Mouse (Mus musculus): ENCODE results near the gene Sh2d3c. TPM values are rescaled to one million over a fixed set of nuclear protein-coding genes. Genes with fewer than 3 reads are reported as not detected.

Sh2d3c gene
- polyA plus RNA-seq, 1 experiment from 2014 or later: 45.9 TPM

DNA sequence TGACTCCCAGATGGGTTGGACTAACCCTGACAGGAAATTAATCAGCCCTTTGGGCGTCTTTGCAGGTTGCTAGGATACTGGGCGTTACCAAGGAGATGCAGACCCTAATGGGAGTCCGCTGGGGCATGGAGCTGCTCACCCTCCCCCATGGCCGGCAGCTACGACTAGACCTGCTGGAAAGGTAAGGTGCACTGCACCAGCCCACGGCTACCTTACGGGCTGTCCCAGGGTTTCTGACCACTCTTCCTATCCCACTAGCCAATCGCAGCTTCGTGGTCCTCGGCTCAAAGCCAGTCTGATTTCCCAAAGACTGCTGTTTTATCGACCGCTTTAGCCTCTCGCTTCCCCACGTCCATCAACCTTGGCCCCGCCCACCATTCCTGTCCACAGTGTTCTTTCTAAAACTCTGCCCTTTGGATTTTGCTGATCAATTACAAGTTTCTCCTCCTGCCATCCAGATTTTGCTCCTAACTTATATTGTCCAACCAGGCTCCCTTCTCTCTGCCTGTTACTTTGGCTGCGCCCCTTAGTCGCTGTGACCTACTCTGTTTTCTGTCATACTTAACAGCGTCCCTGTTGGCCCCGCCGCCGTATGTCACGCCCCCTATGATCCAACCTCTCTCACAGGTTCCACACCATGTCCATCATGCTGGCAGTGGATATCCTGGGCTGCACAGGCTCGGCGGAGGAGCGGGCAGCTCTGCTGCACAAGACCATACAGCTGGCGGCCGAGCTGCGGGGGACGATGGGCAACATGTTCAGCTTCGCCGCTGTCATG lies 30.2 kb downstream of the Sh2d3c start:
- Histone ChIP-seq H3K4me2 (ENCODE audit: low read length) (peak overlapping the region; percentile 52), H3K9ac (replicated peaks; ENCODE audit: low read length) (peak overlapping the region; percentile 43), H3K4me1 (ENCODE audit: control insufficient read depth, insufficient read depth, low read length) (peaks cover 20% of the 10 kb centered on the region), H3K9me3 (ENCODE audit: control insufficient read depth, low read length) (no peaks in the 10 kb centered on the region), H3K4me3 (replicated peaks; ENCODE audit: low read depth, low read length) (peak overlapping the region; percentile 25), H3K27ac (replicated peaks; ENCODE audit: low read depth, low read length) (peak overlapping the region; percentile 78), H3K36me3 (ENCODE audit: control insufficient read depth, insufficient read depth, low read length) (peaks cover 75% of the 10 kb centered on the region), H3K27me3 (ENCODE audit: control insufficient read depth, insufficient read depth, low read length) (no peaks in the 10 kb centered on the region)
- 2% methylated on average over 31 of the region's 31 CpGs for WGBS
- ATAC-seq (ENCODE audit: low FRiP score, low TSS enrichment): peak; percentile 77
- DNase-seq: peak; percentile 78

DNA sequence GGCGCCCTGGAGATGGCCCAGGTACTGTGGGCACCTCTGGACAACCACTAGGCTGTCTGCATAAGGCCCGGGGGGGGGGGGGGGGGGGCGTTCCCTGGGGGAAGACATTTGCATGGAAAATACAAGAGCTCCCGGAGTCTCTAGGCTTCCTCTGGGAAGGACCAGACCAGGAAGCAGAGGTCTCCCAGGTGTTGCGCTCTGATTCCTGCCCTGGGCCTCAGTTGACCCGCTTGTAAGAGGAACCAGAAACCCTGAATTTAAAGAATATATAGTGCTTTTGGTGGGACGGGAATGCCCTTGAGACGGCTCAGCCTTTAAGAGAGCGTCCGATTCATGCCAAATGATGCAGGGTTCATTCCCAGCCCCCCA lies 30.8 kb downstream of the Sh2d3c start:
- peaks cover 69% of the 10 kb centered on the region for H3K36me3 ChIP-seq (ENCODE audit: control insufficient read depth, insufficient read depth, low read length)
- H3K9me3 ChIP-seq (ENCODE audit: control insufficient read depth, low read length): no peaks in the 10 kb centered on the region
- peaks cover 20% of the 10 kb centered on the region for H3K4me1 ChIP-seq (ENCODE audit: control insufficient read depth, insufficient read depth, low read length)
- DNase-seq: no peak
- peak overlapping the region; percentile 78 for H3K27ac ChIP-seq (replicated peaks; ENCODE audit: low read depth, low read length)
- no peaks in the 10 kb centered on the region for H3K27me3 ChIP-seq (ENCODE audit: control insufficient read depth, insufficient read depth, low read length)
- no peak for ATAC-seq (ENCODE audit: low FRiP score, low TSS enrichment)
- peak overlapping the region; percentile 25 for H3K4me3 ChIP-seq (replicated peaks; ENCODE audit: low read depth, low read length)
- H3K4me2 ChIP-seq (ENCODE audit: low read length): peak overlapping the region; percentile 52
- WGBS: 15% methylated on average over 10 of the region's 10 CpGs
- H3K9ac ChIP-seq (replicated peaks; ENCODE audit: low read length): peak overlapping the region; percentile 43

DNA sequence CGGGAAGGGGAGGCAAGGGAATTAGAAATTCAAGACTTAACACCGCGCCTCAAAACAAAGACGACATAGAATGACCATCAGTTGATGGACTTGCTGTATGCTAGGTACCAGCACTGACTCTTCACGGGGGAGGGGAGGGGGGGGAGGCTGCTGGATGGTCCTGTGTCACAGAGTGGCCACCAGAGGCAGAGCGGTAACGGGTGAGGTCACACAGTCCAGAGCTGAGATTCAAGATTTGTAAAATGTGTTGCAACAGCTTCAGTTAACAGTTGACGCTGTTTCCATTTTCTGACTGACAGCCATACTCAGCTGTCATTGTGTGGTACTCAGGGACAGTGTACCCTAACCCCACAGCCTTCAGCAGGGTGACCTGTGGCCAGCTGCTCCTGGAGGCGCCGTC lies 31.3 kb downstream of the Sh2d3c start:
- Histone ChIP-seq H3K9ac (replicated peaks; ENCODE audit: low read length) (0 out of 2 replicates have a peak overlapping the region, but pooled peaks have one; percentile 43), H3K27ac (replicated peaks; ENCODE audit: low read depth, low read length) (no peak overlapping the region), H3K4me1 (ENCODE audit: control insufficient read depth, insufficient read depth, low read length) (peaks cover 20% of the 10 kb centered on the region), H3K4me2 (ENCODE audit: low read length) (peak overlapping the region; percentile 52), H3K36me3 (ENCODE audit: control insufficient read depth, insufficient read depth, low read length) (peaks cover 63% of the 10 kb centered on the region), H3K9me3 (ENCODE audit: control insufficient read depth, low read length) (no peaks in the 10 kb centered on the region), H3K4me3 (replicated peaks; ENCODE audit: low read depth, low read length) (no peak overlapping the region; the same call in 1 of the 2 replicates), H3K27me3 (ENCODE audit: control insufficient read depth, insufficient read depth, low read length) (no peaks in the 10 kb centered on the region)
- ATAC-seq (ENCODE audit: low FRiP score, low TSS enrichment) (no peak), DNase-seq (peak; percentile 35)
- 63% methylated on average over 10 of the region's 10 CpGs for WGBS

DNA sequence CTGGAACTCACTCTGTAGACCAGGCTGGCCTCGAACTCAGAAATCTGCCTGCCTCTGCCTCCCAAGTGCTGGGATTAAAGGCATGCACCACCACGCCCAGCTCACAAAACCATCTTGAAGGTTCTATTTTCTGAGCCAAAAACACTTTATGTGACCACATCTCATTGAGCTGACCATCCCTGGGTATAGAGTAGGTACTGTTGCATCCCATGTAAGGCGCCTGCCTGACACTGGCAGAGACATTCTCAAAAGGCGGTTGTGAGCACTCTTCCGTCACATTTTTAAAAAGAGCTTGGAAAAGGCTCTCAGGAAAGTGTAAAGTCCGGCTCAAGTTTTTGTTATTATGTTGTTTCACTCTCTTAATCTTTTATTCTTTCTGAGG lies 35.8 kb downstream of the Sh2d3c start:
- DNase-seq (no peak), ATAC-seq (ENCODE audit: low FRiP score, low TSS enrichment) (peak; percentile 14; the same call in 1 of the 2 replicates)
- no peak overlapping the region for H3K4me3 ChIP-seq (replicated peaks; ENCODE audit: low read depth, low read length)
- H3K27me3 ChIP-seq (ENCODE audit: control insufficient read depth, insufficient read depth, low read length): no peaks in the 10 kb centered on the region
- no peak overlapping the region for H3K9ac ChIP-seq (replicated peaks; ENCODE audit: low read length)
- H3K4me2 ChIP-seq (ENCODE audit: low read length): peak overlapping the region; percentile 56; the same call in 1 of the 2 replicates
- H3K36me3 ChIP-seq (ENCODE audit: control insufficient read depth, insufficient read depth, low read length): peaks cover 55% of the 10 kb centered on the region
- no peaks in the 10 kb centered on the region for H3K9me3 ChIP-seq (ENCODE audit: control insufficient read depth, low read length)
- H3K4me1 ChIP-seq (ENCODE audit: control insufficient read depth, insufficient read depth, low read length): peaks cover 16% of the 10 kb centered on the region
- 29% methylated on average over 6 of the region's 6 CpGs for WGBS
- H3K27ac ChIP-seq (replicated peaks; ENCODE audit: low read depth, low read length): no peak overlapping the region

DNA sequence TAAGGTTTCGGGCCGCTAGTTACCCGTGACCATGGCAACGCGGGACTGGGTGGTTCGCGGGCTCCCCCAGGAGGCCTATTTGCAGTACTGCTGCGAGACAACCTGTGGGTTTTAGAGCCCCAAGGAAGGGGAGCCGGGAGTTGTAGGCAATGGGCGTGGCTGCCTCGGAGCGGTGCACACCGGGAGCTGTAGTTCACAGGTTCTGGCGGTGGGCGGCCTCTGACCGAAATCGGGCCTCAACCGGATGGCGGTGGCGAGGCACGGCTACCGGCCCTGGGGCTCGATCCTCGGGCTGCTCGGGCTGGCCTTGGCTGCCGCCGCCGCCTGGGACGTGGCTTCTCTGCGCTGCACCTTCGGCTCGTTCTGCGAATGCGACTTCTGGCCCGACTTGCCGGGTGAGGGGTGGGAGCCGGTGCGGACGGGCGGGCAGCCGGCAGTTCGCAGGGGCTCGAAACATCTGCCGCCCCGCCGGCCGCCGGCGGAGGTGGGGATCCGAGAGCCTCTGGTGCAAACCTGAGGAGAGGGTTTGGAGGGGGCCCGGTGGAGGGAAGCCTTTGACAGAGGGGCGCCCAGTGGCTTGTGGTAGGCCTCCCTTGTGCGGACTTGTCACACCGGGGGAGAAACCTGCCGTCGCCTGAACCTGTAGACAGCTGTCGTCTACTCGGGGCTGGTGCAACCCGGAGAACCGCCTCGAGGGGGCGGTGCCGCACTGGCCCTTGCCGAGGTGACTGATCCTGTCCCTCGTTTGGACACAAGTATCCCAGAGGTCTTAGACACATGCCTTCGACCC lies 36.4 kb downstream of the Sh2d3c start, which contains the start of gene Tor2a:
TSS of gene Tor2a (plus strand) at position 179 of the 790 bp plus-strand sequence.
- Histone ChIP-seq H3K4me2 (ENCODE audit: low read length) (peak within 1 kb of the TSS; percentile 56), H3K27me3 (ENCODE audit: control insufficient read depth, insufficient read depth, low read length) (no peaks in the 10 kb centered on the region), H3K9me3 (ENCODE audit: control insufficient read depth, low read length) (no peaks in the 10 kb centered on the region), H3K27ac (replicated peaks; ENCODE audit: low read depth, low read length) (peak within 1 kb of the TSS; percentile 90), H3K36me3 (ENCODE audit: control insufficient read depth, insufficient read depth, low read length) (peaks cover 55% of the 10 kb centered on the region), H3K4me1 (ENCODE audit: control insufficient read depth, insufficient read depth, low read length) (peaks cover 12% of the 10 kb centered on the region), H3K4me3 (replicated peaks; ENCODE audit: low read depth, low read length) (peak within 1 kb of the TSS; percentile 73), H3K9ac (replicated peaks; ENCODE audit: low read length) (peak within 1 kb of the TSS; percentile 80)
- ATAC-seq (ENCODE audit: low FRiP score, low TSS enrichment) (peak; percentile 94), DNase-seq (peak; percentile 99)
- WGBS: under 1% methylated on average over 66 of the region's 66 CpGs

DNA sequence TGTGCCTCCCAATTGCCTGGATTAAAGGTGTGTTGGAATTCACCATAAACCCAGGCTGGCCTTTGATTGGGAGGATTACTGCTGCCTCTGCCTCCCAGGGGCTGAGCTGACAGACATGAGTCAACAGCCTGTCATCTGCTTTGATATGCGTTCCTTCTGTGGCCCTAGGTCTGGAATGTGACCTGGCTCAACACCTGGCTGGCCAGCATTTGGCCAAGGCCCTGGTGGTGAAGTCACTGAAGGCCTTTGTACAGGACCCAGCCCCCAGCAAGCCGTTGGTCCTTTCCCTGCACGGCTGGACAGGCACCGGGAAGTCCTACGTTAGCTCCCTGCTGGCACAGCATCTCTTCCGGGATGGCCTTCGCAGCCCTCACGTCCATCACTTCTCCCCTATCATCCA lies 37.6 kb downstream of the Sh2d3c start:
- Histone ChIP-seq H3K36me3 (ENCODE audit: control insufficient read depth, insufficient read depth, low read length) (peaks cover 54% of the 10 kb centered on the region), H3K27me3 (ENCODE audit: control insufficient read depth, insufficient read depth, low read length) (no peaks in the 10 kb centered on the region), H3K9me3 (ENCODE audit: control insufficient read depth, low read length) (no peaks in the 10 kb centered on the region), H3K4me2 (ENCODE audit: low read length) (no peak overlapping the region), H3K4me1 (ENCODE audit: control insufficient read depth, insufficient read depth, low read length) (peaks cover 12% of the 10 kb centered on the region), H3K4me3 (replicated peaks; ENCODE audit: low read depth, low read length) (no peak overlapping the region), H3K9ac (replicated peaks; ENCODE audit: low read length) (no peak overlapping the region), H3K27ac (replicated peaks; ENCODE audit: low read depth, low read length) (no peak overlapping the region)
- WGBS: 76% methylated on average over 8 of the region's 8 CpGs
- DNase-seq: no peak
- ATAC-seq (ENCODE audit: low FRiP score, low TSS enrichment): no peak

DNA sequence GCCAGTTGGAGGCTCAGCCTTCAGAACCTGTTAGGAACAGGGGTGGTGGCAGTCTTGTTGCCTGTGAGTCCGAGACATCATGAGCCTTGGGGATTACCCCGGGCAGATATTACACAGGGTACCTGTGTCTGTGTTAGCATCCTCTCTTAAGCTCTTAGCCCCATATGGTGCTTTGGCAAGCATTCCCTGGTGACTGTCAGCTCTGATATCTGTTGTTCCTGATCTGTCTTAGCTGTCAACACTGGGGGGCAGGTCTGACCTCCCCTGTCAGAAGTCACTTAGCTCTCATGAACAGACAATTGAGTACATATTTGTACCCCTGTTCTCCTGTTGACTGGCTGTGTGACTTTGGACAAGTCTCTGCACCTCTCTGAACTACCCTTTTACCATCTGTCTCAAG lies 38.1 kb downstream of the Sh2d3c start:
- Histone ChIP-seq H3K9me3 (ENCODE audit: control insufficient read depth, low read length) (no peaks in the 10 kb centered on the region), H3K4me2 (ENCODE audit: low read length) (no peak overlapping the region), H3K4me1 (ENCODE audit: control insufficient read depth, insufficient read depth, low read length) (peaks cover 12% of the 10 kb centered on the region), H3K9ac (replicated peaks; ENCODE audit: low read length) (no peak overlapping the region), H3K27ac (replicated peaks; ENCODE audit: low read depth, low read length) (no peak overlapping the region), H3K27me3 (ENCODE audit: control insufficient read depth, insufficient read depth, low read length) (no peaks in the 10 kb centered on the region), H3K4me3 (replicated peaks; ENCODE audit: low read depth, low read length) (no peak overlapping the region), H3K36me3 (ENCODE audit: control insufficient read depth, insufficient read depth, low read length) (peaks cover 49% of the 10 kb centered on the region)
- no peak for ATAC-seq (ENCODE audit: low FRiP score, low TSS enrichment)
- no peak for DNase-seq
- 80% methylated on average over 2 of the region's 2 CpGs for WGBS

DNA sequence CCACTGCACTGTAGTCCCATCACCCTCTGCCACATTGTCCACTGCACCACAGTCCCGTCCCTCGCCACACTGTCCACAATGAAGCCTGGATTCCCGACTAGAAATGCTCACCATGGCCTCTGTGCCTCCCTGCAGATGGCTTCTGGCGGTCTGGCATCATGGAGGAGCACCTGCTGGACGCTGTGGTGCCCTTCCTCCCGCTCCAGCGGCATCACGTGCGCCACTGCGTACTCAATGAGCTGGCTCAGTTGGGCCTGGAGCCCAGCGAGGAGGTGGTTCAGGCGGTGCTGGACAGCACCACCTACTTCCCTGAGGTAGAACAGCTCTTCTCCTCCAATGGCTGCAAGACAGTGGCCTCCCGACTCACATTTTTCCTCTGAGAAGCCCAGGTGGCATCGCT lies 40.5 kb downstream of the Sh2d3c start:
- peaks cover 35% of the 10 kb centered on the region for H3K36me3 ChIP-seq (ENCODE audit: control insufficient read depth, insufficient read depth, low read length)
- no peak overlapping the region for H3K4me2 ChIP-seq (ENCODE audit: low read length)
- H3K4me3 ChIP-seq (replicated peaks; ENCODE audit: low read depth, low read length): no peak overlapping the region
- H3K4me1 ChIP-seq (ENCODE audit: control insufficient read depth, insufficient read depth, low read length): peaks cover 12% of the 10 kb centered on the region
- 89% methylated on average over 14 of the region's 14 CpGs for WGBS
- DNase-seq (no peak), ATAC-seq (ENCODE audit: low FRiP score, low TSS enrichment) (no peak)
- H3K9ac ChIP-seq (replicated peaks; ENCODE audit: low read length): no peak overlapping the region
- H3K27ac ChIP-seq (replicated peaks; ENCODE audit: low read depth, low read length): no peak overlapping the region
- no peaks in the 10 kb centered on the region for H3K9me3 ChIP-seq (ENCODE audit: control insufficient read depth, low read length)
- H3K27me3 ChIP-seq (ENCODE audit: control insufficient read depth, insufficient read depth, low read length): no peaks in the 10 kb centered on the region

Data from midbrain, embryonic 14.5 days (tissue).